Mouse (Mus musculus): Measurements from ENCODE around the gene 3110021N24Rik.

3110021N24Rik gene

GRCm38 (mm10) chr4:108798083-108798830 lies 78.8 kb downstream of the 3110021N24Rik start:
- DNase-seq = peak; percentile 74

DNA sequence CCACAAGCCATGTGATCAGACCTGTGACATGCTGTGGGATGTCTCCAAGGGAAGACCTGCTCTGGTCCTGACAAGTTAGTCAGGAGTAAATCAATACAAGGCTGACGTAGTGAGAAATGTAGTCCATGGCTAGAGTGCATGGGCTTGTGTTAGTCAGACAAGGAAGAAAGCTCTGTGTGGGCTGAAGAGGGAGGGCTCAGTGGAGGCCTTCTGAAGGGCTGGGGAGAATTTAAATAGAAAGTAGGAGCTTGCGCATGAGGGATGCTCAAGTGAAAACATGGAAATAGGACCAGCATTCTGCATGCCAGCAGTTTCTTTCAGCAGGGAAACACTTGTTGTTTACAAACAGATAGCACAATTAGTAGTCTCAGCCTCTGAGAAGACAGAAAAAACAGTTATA lies 84.1 kb downstream of the 3110021N24Rik start:
- no peak for DNase-seq

GRCm38 (mm10) chr4:108811142-108811541 lies 91.7 kb downstream of the 3110021N24Rik start:
- DNase-seq = no peak

DNA sequence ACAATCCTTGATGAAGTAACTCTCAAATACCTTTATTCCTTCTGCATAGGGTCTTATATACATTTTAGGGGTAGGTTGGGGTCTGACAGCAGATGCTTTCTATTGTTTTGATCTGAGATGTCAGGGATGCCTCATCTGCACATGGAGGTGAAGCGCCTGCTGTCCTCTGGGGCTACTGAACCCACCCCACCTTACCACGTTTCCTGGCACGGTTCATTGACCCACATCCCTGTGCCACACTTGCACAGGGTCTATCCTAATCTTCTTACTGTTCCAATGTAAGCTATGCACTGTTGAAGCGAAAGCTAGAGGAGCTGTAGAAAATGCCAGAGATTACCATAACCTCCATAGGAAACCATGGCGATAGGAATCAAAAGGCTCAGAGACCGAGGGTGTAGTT lies 92.1 kb downstream of the 3110021N24Rik start:
- DNase-seq = no peak

DNA sequence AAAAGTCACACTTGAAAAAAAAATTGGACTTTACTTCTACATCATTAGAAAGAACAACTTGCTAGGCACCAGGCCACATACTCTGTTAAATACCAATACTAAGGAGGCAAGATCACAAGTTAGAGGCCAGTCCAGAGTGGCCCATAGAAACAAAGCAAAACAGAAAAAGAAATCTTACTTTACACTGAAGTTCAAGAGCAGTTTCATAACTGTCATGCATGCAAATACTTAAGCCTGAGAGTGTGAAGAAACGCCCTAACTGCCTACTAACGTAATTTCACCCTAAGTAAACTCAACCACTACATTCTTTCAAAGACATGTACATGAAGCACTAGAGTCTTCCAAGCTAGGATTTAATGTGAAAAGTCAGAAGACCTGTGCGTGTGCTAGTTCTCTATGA lies 106.2 kb downstream of the 3110021N24Rik start:
- no peak for DNase-seq

- DNase-seq = no peak
Observed at GRCm38 (mm10) chr4:108826096-108826495, 106.6 kb downstream of the 3110021N24Rik start.

DNA sequence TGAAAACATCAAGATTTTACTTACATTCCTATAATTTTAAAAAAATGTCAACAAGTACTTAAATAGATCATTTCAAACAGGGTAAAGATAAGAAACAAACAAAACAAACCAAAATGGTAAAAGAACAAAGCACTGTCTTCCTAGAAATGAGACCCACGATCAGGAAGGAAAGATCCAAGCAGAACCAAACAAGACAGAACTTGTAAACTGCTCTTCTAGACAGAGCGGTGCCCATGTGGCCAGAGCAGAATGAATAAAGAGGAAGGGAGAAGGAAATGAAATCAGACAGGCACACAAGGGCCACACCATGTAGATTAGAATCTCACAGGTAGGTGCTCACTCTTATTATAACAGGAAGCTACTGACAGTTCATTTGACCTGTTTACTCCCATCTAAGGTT lies 107.2 kb downstream of the 3110021N24Rik start:
- DNase-seq = no peak

DNA sequence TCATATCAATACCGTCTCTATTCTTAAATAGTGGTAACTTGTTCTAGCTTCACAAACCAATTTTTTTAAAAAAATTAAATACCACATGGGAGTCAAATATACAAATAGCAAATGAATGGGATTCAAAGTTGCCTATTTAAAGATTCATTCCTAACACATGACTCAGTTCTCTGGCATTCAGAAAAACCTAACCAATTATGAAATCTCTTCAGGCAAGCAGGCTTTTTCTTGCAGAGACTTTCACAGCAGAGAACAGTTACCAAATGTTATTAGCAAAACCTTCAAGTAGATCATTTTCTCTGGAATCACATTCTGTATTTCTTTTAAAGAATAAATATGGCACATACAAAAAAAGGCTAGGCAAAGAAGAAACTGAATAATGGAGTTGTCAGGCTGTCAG lies 111.2 kb downstream of the 3110021N24Rik start:
- no peak for DNase-seq
